Mouse (Mus musculus): ENCODE results near the gene Rd3l. TPM values are rescaled to one million over a fixed set of nuclear protein-coding genes. Genes with fewer than 3 reads are reported as not detected.

The Rd3l gene
- polyA plus RNA-seq, 1 experiment from 2014 or later = not detected

- peak overlapping the region; percentile 45 for H3K9ac ChIP-seq
- 0 out of 2 replicates have a peak overlapping the region, but pooled peaks have one; percentile 9 for H3K27ac ChIP-seq
- H3K4me3 ChIP-seq (replicated peaks; ENCODE audit: low read length) = no peak overlapping the region; the same call in 1 of the 2 replicates
- H3K36me3 ChIP-seq (replicated peaks; ENCODE audit: control insufficient read depth, insufficient read depth) = no peaks in the 10 kb centered on the region
- peaks cover 10% of the 10 kb centered on the region; the same call in 1 of the 2 replicates for H3K4me1 ChIP-seq (replicated peaks; ENCODE audit: control insufficient read depth, insufficient read depth, low read length)
- 0 out of 2 replicates have a peak, but pooled peaks cover 4% of the 10 kb centered on the region for H3K9me3 ChIP-seq (ENCODE audit: control insufficient read depth, low read length)
- ATAC-seq (ENCODE audit: low FRiP score) = peak; percentile 87
- WGBS = 16% methylated on average over 12 of the region's 12 CpGs
- H3K4me2 ChIP-seq (replicated peaks) = peak overlapping the region; percentile 47
- no peak for DNase-seq (ENCODE audit: low spot score)
- H3K27me3 ChIP-seq (ENCODE audit: control insufficient read depth, insufficient read depth, low read length) = no peaks in the 10 kb centered on the region
These were observed 31.6 kb upstream of the Rd3l start for GRCm38 (mm10) chr12:112012511-112013270.

GRCm38 (mm10) chr12:112001223-112001622 is 20.1 kb upstream of the Rd3l start:
- no peak overlapping the region for H3K4me3 ChIP-seq (replicated peaks; ENCODE audit: low read length)
- 23% methylated on average over 8 of the region's 8 CpGs for WGBS
- no peak overlapping the region for H3K9ac ChIP-seq
- H3K27me3 ChIP-seq (ENCODE audit: control insufficient read depth, insufficient read depth, low read length) = no peaks in the 10 kb centered on the region
- no peaks in the 10 kb centered on the region for H3K9me3 ChIP-seq (ENCODE audit: control insufficient read depth, low read length)
- no peaks in the 10 kb centered on the region for H3K4me1 ChIP-seq (replicated peaks; ENCODE audit: control insufficient read depth, insufficient read depth, low read length)
- no peak overlapping the region for H3K27ac ChIP-seq
- H3K4me2 ChIP-seq (replicated peaks) = no peak overlapping the region
- ATAC-seq (ENCODE audit: low FRiP score) = no peak; the same call in 1 of the 2 replicates
- H3K36me3 ChIP-seq (replicated peaks; ENCODE audit: control insufficient read depth, insufficient read depth) = no peaks in the 10 kb centered on the region
- peak; percentile 88 for DNase-seq (ENCODE audit: low spot score)

GRCm38 (mm10) chr12:111999735-112000134 is 18.6 kb upstream of the Rd3l start:
- Histone ChIP-seq H3K9ac (no peak overlapping the region), H3K4me3 (replicated peaks; ENCODE audit: low read length) (no peak overlapping the region), H3K36me3 (replicated peaks; ENCODE audit: control insufficient read depth, insufficient read depth) (no peaks in the 10 kb centered on the region), H3K4me2 (replicated peaks) (no peak overlapping the region), H3K27me3 (ENCODE audit: control insufficient read depth, insufficient read depth, low read length) (no peaks in the 10 kb centered on the region), H3K27ac (no peak overlapping the region), H3K4me1 (replicated peaks; ENCODE audit: control insufficient read depth, insufficient read depth, low read length) (no peaks in the 10 kb centered on the region), H3K9me3 (ENCODE audit: control insufficient read depth, low read length) (no peaks in the 10 kb centered on the region)
- ATAC-seq (ENCODE audit: low FRiP score) (no peak), DNase-seq (ENCODE audit: low spot score) (no peak)
- WGBS = 94% methylated on average over 7 of the region's 7 CpGs

GRCm38 (mm10) chr12:111995161-111995560 is 14.0 kb upstream of the Rd3l start:
- ATAC-seq (ENCODE audit: low FRiP score) (no peak), DNase-seq (ENCODE audit: low spot score) (no peak)
- H3K27me3 ChIP-seq (ENCODE audit: control insufficient read depth, insufficient read depth, low read length) = no peaks in the 10 kb centered on the region
- H3K4me1 ChIP-seq (replicated peaks; ENCODE audit: control insufficient read depth, insufficient read depth, low read length) = no peaks in the 10 kb centered on the region
- no peak overlapping the region for H3K27ac ChIP-seq
- H3K4me3 ChIP-seq (replicated peaks; ENCODE audit: low read length) = no peak overlapping the region
- H3K36me3 ChIP-seq (replicated peaks; ENCODE audit: control insufficient read depth, insufficient read depth) = no peaks in the 10 kb centered on the region
- no peak overlapping the region for H3K4me2 ChIP-seq (replicated peaks)
- H3K9me3 ChIP-seq (ENCODE audit: control insufficient read depth, low read length) = no peaks in the 10 kb centered on the region
- H3K9ac ChIP-seq = no peak overlapping the region
- WGBS = 80% methylated on average over 2 of the region's 2 CpGs

- H3K27ac ChIP-seq = no peak overlapping the region
- H3K9ac ChIP-seq = no peak overlapping the region
- ATAC-seq (ENCODE audit: low FRiP score) (no peak), DNase-seq (ENCODE audit: low spot score) (no peak)
- H3K4me2 ChIP-seq (replicated peaks) = no peak overlapping the region
- no peak overlapping the region for H3K4me3 ChIP-seq (replicated peaks; ENCODE audit: low read length)
- no peaks in the 10 kb centered on the region for H3K36me3 ChIP-seq (replicated peaks; ENCODE audit: control insufficient read depth, insufficient read depth)
- H3K9me3 ChIP-seq (ENCODE audit: control insufficient read depth, low read length) = no peaks in the 10 kb centered on the region
- no peaks in the 10 kb centered on the region for H3K4me1 ChIP-seq (replicated peaks; ENCODE audit: control insufficient read depth, insufficient read depth, low read length)
- H3K27me3 ChIP-seq (ENCODE audit: control insufficient read depth, insufficient read depth, low read length) = no peaks in the 10 kb centered on the region
- WGBS = 94% methylated on average over 5 of the region's 5 CpGs
These were observed 11.5 kb upstream of the Rd3l start for GRCm38 (mm10) chr12:111992626-111993025.

GRCm38 (mm10) chr12:111986756-111987155 is 5.6 kb upstream of the Rd3l start:
- no peaks in the 10 kb centered on the region for H3K9me3 ChIP-seq (ENCODE audit: control insufficient read depth, low read length)
- no peak overlapping the region for H3K27ac ChIP-seq
- WGBS = 61% methylated on average over 9 of the region's 9 CpGs
- H3K4me2 ChIP-seq (replicated peaks) = no peak overlapping the region
- H3K4me3 ChIP-seq (replicated peaks; ENCODE audit: low read length) = no peak overlapping the region
- H3K9ac ChIP-seq = no peak overlapping the region
- H3K4me1 ChIP-seq (replicated peaks; ENCODE audit: control insufficient read depth, insufficient read depth, low read length) = no peaks in the 10 kb centered on the region
- DNase-seq (ENCODE audit: low spot score) (no peak), ATAC-seq (ENCODE audit: low FRiP score) (no peak)
- H3K36me3 ChIP-seq (replicated peaks; ENCODE audit: control insufficient read depth, insufficient read depth) = no peaks in the 10 kb centered on the region
- no peaks in the 10 kb centered on the region for H3K27me3 ChIP-seq (ENCODE audit: control insufficient read depth, insufficient read depth, low read length)

GRCm38 (mm10) chr12:111983165-111983564 is 2.0 kb upstream of the Rd3l start:
- ATAC-seq (ENCODE audit: low FRiP score) (no peak), DNase-seq (ENCODE audit: low spot score) (no peak)
- Histone ChIP-seq H3K9ac (no peak overlapping the region), H3K27me3 (ENCODE audit: control insufficient read depth, insufficient read depth, low read length) (no peaks in the 10 kb centered on the region), H3K4me3 (replicated peaks; ENCODE audit: low read length) (no peak overlapping the region), H3K4me1 (replicated peaks; ENCODE audit: control insufficient read depth, insufficient read depth, low read length) (no peaks in the 10 kb centered on the region), H3K36me3 (replicated peaks; ENCODE audit: control insufficient read depth, insufficient read depth) (no peaks in the 10 kb centered on the region), H3K27ac (no peak overlapping the region), H3K4me2 (replicated peaks) (no peak overlapping the region), H3K9me3 (ENCODE audit: control insufficient read depth, low read length) (no peaks in the 10 kb centered on the region)
- WGBS = 78% methylated on average over 2 of the region's 2 CpGs

GRCm38 (mm10) chr12:111981831-111982230 is 714 bp upstream of the Rd3l start:
- 72% methylated on average over 8 of the region's 8 CpGs for WGBS
- ATAC-seq (ENCODE audit: low FRiP score) (no peak), DNase-seq (ENCODE audit: low spot score) (no peak)
- Histone ChIP-seq H3K27me3 (ENCODE audit: control insufficient read depth, insufficient read depth, low read length) (no peaks in the 10 kb centered on the region), H3K27ac (no peak overlapping the region), H3K36me3 (replicated peaks; ENCODE audit: control insufficient read depth, insufficient read depth) (no peaks in the 10 kb centered on the region), H3K4me1 (replicated peaks; ENCODE audit: control insufficient read depth, insufficient read depth, low read length) (peaks cover 4% of the 10 kb centered on the region; the same call in 1 of the 2 replicates), H3K4me3 (replicated peaks; ENCODE audit: low read length) (no peak overlapping the region), H3K4me2 (replicated peaks) (no peak overlapping the region), H3K9me3 (ENCODE audit: control insufficient read depth, low read length) (no peaks in the 10 kb centered on the region), H3K9ac (no peak overlapping the region)

- H3K4me2 ChIP-seq (replicated peaks) = no peak overlapping the region
- 78% methylated on average over 6 of the region's 6 CpGs for WGBS
- H3K9me3 ChIP-seq (ENCODE audit: control insufficient read depth, low read length) = no peaks in the 10 kb centered on the region
- DNase-seq (ENCODE audit: low spot score) (no peak), ATAC-seq (ENCODE audit: low FRiP score) (no peak)
- H3K4me3 ChIP-seq (replicated peaks; ENCODE audit: low read length) = no peak overlapping the region
- H3K27me3 ChIP-seq (ENCODE audit: control insufficient read depth, insufficient read depth, low read length) = no peaks in the 10 kb centered on the region
- H3K27ac ChIP-seq = no peak overlapping the region
- no peaks in the 10 kb centered on the region for H3K36me3 ChIP-seq (replicated peaks; ENCODE audit: control insufficient read depth, insufficient read depth)
- H3K4me1 ChIP-seq (replicated peaks; ENCODE audit: control insufficient read depth, insufficient read depth, low read length) = peaks cover 8% of the 10 kb centered on the region; the same call in 1 of the 2 replicates
- H3K9ac ChIP-seq = no peak overlapping the region
These were observed 2.8 kb downstream of the Rd3l start for GRCm38 (mm10) chr12:111978274-111978673.

Data from hindbrain, embryonic 14.5 days (tissue).